Mouse (Mus musculus) stomach, embryonic 16.5 days (tissue): ENCODE results near the gene Col3a1. TPM values are rescaled to one million over a fixed set of nuclear protein-coding genes. Genes with fewer than 3 reads are reported as not detected.

Experiments used
- ATAC-seq: fragments of 200-750 bp; cut with Nextera tagmentation; 2 replicates; pipeline ENCODE4 v1.8.0; 2017; ENCODE audit warnings: moderate number of reproducible peaks, moderate TSS enrichment; ENCODE audit not compliant: insufficient read depth, low FRiP score
- H3K27ac ChIP-seq: fragments of 300-500 bp; sonication (generic); 2 replicates; pipeline ENCODE4 v1.5.1; 2014; ENCODE audit warnings: low read length
- H3K27me3 ChIP-seq: fragments of 300-500 bp; sonication (generic); 2 replicates; pipeline ENCODE4 v1.6.1; 2014; ENCODE audit warnings: low read length, control low read depth, mixed read lengths; ENCODE audit not compliant: control insufficient read depth, insufficient read depth
- H3K36me3 ChIP-seq: fragments of 300-500 bp; sonication (generic); 2 replicates; pipeline ENCODE4 v1.6.1; 2014; ENCODE audit warnings: low read length; ENCODE audit not compliant: control insufficient read depth, insufficient read depth
- H3K4me1 ChIP-seq: fragments of 300-500 bp; sonication (generic); 2 replicates; pipeline ENCODE4 v1.6.1; 2014; ENCODE audit warnings: low read length, control low read depth, mixed read lengths; ENCODE audit not compliant: control insufficient read depth, insufficient read depth
- H3K4me2 ChIP-seq: fragments of 300-500 bp; sonication (generic); 2 replicates; pipeline ENCODE4 v1.6.1; 2014; ENCODE audit warnings: low read depth, low read length, mixed read lengths
- H3K4me3 ChIP-seq: fragments of 300-500 bp; sonication (generic); replicated peaks from 2 replicates; pipeline ENCODE4 v1.5.1; 2014; ENCODE audit warnings: mild to moderate bottlenecking, low read length
- H3K9ac ChIP-seq: fragments of 300-500 bp; sonication (generic); 2 replicates; pipeline ENCODE4 v1.6.1; 2014; ENCODE audit warnings: low read length
- H3K9me3 ChIP-seq: fragments of 300-500 bp; sonication (generic); replicated peaks from 2 replicates; pipeline ENCODE4 v1.6.1; 2016; ENCODE audit warnings: low read length, control low read depth; ENCODE audit not compliant: control insufficient read depth
- WGBS: fragments of 180-500 bp; shearing (Covaris S2); extraction: QIAGEN DNeasy Blood & Tissue Kit; methylation state at CpG from one replicate; pipeline ENCODE4 v1.1.7; 2014; 5-methylcytosine and 5-hydroxymethylcytosine counted together
- polyA plus RNA-seq: library from polyadenylated mRNA; unstranded; fragments of >200 nt; fragmentation: Nextera tagmentation; extraction: Ambion mirVana; gene quantifications from 2 replicates; pipeline ENCODE4 v1.2.1, GENCODE M21; 2015

Gene Col3a1
- polyA plus RNA-seq: 2,936 and 3,285 TPM in 2 replicates

DNA sequence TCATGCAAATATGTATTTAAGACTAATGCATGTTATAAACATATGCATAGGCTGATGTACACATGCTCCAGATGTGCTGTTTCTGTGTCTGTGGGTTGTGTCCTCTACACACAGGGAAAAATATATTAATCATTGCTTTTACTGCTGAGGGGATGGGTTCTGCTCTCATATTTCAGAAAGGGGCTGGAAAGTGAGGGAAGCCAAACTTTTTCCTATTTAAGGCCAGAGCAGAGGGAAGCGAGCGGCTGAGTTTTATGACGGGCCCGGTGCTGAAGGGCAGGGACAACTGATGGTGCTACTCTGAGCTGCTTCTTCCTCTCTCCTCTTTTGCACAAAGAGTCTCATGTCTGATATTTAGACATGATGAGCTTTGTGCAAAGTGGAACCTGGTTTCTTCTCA is at the start of gene Col3a1:
Gene Col3a1, plus strand, starts transcription at position 151 of the 400 bp plus-strand sequence.
- Histone ChIP-seq H3K36me3 (no peaks in the 10 kb centered on the region), H3K4me3 (peak within 1 kb of the TSS; percentile 63), H3K4me1 (no peaks in the 10 kb centered on the region), H3K9me3 (no peaks in the 10 kb centered on the region), H3K27ac (peak within 1 kb of the TSS; percentile 96), H3K27me3 (no peaks in the 10 kb centered on the region), H3K4me2 (peak within 1 kb of the TSS; percentile 36), H3K9ac (peak within 1 kb of the TSS; percentile 80)
- WGBS: 40% methylated on average over 4 of the region's 4 CpGs
- peak; percentile 82 for ATAC-seq

DNA sequence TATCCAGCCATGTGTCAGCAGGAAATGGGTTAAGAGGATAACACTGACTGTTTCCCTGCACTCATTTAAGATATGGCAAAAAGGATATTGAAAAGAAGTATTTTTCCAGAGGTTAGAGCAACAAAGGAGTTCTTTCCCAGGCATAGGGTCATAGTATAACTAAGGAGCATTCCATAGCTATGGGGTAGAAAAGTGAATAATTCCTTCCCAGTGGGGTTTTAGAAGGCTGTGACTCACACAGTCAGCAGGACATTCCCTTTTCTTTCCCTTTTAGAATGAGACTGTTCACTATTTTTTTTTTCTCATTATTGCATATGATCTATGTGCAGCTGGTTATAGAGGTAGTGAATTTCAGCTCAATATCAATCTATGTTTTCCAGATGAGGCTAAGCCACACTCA is 41.9 kb upstream of the Col3a1 start:
- no peak overlapping the region for H3K9ac ChIP-seq
- no peaks in the 10 kb centered on the region for H3K4me1 ChIP-seq
- H3K4me3 ChIP-seq: no peak overlapping the region
- no peak for ATAC-seq
- no peaks in the 10 kb centered on the region for H3K9me3 ChIP-seq
- no peak overlapping the region for H3K27ac ChIP-seq
- no peak overlapping the region for H3K4me2 ChIP-seq
- no peaks in the 10 kb centered on the region for H3K27me3 ChIP-seq
- H3K36me3 ChIP-seq: no peaks in the 10 kb centered on the region

DNA sequence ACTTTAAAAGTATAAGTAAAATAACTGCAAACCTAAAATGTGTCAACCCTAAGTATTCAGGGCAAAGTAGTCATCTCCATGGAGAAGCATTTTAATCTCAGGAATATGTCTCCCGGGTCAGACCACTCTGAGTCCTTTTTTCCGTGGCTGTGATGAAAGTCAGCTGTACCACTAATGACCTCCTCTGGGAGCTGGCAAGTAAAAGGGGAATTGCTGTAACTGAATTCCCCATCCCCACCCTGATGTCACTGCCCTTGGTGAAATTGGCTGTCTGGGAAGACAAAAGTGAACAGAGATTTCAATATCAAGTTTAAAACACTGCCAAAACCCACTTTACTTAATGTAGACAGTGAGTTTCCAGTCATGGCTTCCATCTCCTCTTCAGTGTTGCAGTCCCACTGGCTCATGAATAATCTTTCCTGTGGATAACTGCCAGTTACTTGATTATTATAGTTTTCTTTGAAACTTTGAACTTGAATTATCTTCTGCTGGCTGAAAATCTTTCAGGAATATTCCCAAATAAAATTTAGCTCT is 35.3 kb upstream of the Col3a1 start:
- WGBS: 35% methylated on average over 2 of the region's 2 CpGs
- no peaks in the 10 kb centered on the region for H3K27me3 ChIP-seq

DNA sequence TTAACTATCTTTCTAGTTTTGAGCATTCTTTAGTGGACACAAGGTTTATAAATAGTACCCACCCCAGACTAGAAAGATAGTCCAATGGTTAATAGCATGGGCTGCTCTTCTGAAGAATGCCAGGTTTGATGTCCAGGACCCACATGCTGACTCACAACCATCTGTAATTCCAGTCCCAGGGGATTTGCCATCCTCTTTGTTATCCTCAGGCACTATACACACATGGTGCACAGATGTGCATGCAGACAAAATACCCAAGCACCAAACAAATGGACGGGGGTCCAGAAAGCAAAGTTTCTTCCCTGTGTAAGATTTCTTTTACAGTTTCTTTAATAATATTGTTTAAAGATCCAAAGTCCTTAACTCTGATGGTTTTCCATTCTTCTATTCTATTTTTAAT is 23.4 kb upstream of the Col3a1 start:
- no peaks in the 10 kb centered on the region for H3K36me3 ChIP-seq
- no peak overlapping the region for H3K9ac ChIP-seq
- ATAC-seq: no peak
- WGBS: 74% methylated on average over 1 of the region's 1 CpGs
- no peak overlapping the region for H3K27ac ChIP-seq
- H3K27me3 ChIP-seq: no peaks in the 10 kb centered on the region
- H3K9me3 ChIP-seq: no peaks in the 10 kb centered on the region
- H3K4me1 ChIP-seq: peaks cover 3% of the 10 kb centered on the region; the same call in 1 of the 2 replicates
- no peak overlapping the region for H3K4me2 ChIP-seq
- H3K4me3 ChIP-seq: no peak overlapping the region

More for the DNA sequence above, 35.3 kb upstream of the Col3a1 start:
- no peaks in the 10 kb centered on the region for H3K36me3 ChIP-seq
- H3K9me3 ChIP-seq: no peaks in the 10 kb centered on the region
- ATAC-seq: peak; percentile 10; the same call in 1 of the 2 replicates
- no peak overlapping the region for H3K27ac ChIP-seq
- H3K4me2 ChIP-seq: no peak overlapping the region
- no peak overlapping the region for H3K4me3 ChIP-seq
- H3K4me1 ChIP-seq: no peaks in the 10 kb centered on the region
- H3K9ac ChIP-seq: no peak overlapping the region

DNA sequence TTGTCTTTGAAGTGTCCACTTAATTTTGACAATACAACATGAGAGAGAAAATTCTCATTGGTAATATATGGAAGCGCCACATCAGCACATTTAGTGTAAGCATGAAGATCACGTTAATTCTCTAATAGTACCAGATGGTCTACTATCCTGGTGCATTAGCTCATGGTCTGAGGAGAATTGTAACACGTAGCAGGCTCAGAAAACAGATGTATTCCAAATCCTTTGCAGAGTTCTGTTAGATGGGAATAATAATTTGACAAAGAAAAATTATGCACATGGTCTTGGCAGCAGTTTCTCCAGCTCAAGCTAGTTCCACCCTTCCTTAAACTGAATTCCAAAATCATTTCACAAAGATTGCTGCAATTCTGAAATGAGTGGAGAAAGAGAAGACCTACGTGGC is 21.3 kb upstream of the Col3a1 start:
- ATAC-seq: peak; percentile 80
- no peak overlapping the region for H3K27ac ChIP-seq
- H3K4me1 ChIP-seq: peaks cover 3% of the 10 kb centered on the region; the same call in 1 of the 2 replicates
- no peaks in the 10 kb centered on the region for H3K27me3 ChIP-seq
- no peak overlapping the region for H3K4me3 ChIP-seq
- 43% methylated on average over 4 of the region's 4 CpGs for WGBS
- no peaks in the 10 kb centered on the region for H3K9me3 ChIP-seq
- H3K4me2 ChIP-seq: no peak overlapping the region
- no peaks in the 10 kb centered on the region for H3K36me3 ChIP-seq
- H3K9ac ChIP-seq: no peak overlapping the region

DNA sequence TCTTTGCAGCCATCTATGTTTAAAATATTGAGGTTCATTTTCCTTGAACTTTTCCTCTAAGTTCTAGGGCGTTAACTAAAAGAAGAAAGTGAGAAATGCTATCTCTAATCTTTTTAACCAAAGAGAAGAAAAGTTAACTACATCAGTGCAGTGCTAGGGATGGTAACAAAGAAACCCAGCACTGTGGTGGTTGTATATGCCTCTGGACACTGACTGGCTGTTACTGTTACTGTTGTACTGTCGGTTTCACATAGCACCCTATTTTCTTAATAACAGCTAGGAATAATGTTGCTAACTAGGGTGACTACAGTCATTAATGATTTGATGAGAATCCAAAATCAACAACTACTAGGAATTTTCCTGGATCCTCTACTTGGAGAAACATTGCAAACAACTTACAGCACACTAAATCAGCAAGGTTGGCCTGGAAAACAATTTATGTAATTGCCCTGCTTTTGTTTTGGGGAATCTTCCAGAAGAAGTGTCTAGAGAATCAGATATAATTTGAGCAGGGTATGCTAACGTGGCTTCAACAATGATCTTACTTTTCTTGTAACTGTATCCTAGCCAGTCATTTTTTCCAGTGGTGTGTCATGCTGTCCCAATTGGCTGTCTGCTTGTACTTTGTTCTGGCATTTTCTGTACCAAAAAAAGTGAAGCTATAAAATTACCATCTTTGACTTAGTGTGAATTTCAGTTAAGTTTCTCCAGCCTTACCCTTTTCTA is 11.8 kb upstream of the Col3a1 start:
- no peak for ATAC-seq
- Histone ChIP-seq H3K4me2 (no peak overlapping the region), H3K9ac (no peak overlapping the region), H3K27me3 (no peaks in the 10 kb centered on the region), H3K4me3 (no peak overlapping the region), H3K4me1 (no peaks in the 10 kb centered on the region), H3K27ac (no peak overlapping the region), H3K9me3 (no peaks in the 10 kb centered on the region), H3K36me3 (no peaks in the 10 kb centered on the region)
- WGBS: 86% methylated on average over 3 of the region's 3 CpGs

DNA sequence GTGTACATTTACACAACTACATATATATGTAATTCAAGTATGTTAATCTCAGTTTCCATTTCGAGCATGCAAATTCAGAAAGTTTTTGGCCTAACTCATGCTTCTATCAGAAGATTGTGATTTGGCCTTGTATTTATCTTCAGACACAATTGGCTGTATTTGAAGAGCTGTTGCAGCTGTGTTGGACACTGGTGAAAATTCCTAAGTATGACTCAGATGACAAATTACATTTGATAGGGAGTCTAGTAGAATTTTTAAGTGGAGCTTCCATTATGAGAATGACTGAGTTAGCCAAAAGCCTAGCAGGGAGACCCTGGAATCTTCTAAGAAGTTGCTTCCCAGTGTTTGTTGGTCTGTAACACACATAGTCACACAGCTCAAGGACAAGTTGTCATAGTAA is 7.1 kb upstream of the Col3a1 start:
- H3K4me1 ChIP-seq: no peaks in the 10 kb centered on the region
- no peaks in the 10 kb centered on the region for H3K36me3 ChIP-seq
- no peak overlapping the region for H3K4me3 ChIP-seq
- ATAC-seq: no peak
- no peak overlapping the region for H3K4me2 ChIP-seq
- no peak overlapping the region for H3K27ac ChIP-seq
- H3K27me3 ChIP-seq: no peaks in the 10 kb centered on the region
- no peak overlapping the region for H3K9ac ChIP-seq
- no peaks in the 10 kb centered on the region for H3K9me3 ChIP-seq
- WGBS: 61% methylated on average over 1 of the region's 1 CpGs

DNA sequence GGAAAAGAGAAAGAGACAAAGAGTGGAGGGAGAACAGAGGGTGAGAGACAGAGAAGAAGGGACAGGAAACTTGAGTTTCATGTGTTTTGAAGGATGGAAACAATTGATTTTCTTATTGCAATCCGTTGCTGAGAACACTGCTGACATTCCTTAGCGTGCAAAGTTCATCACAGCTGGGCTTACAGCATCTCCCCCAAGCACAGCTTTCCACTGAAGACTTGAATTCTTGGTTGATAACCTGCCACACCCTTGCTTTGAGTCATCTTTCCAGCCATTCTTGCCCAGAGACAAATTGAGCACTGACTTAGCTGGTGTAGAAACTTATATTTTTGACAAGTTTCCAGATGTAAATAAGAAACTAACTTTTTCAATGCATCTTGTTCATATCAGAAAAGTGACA is 2.3 kb upstream of the Col3a1 start:
- 35% methylated on average over 2 of the region's 2 CpGs for WGBS
- Histone ChIP-seq H3K4me1 (no peaks in the 10 kb centered on the region), H3K27ac (peak overlapping the region; percentile 12; the same call in 1 of the 2 replicates), H3K36me3 (no peaks in the 10 kb centered on the region), H3K4me2 (no peak overlapping the region), H3K27me3 (no peaks in the 10 kb centered on the region), H3K4me3 (no peak overlapping the region), H3K9me3 (no peaks in the 10 kb centered on the region), H3K9ac (no peak overlapping the region)
- no peak for ATAC-seq

DNA sequence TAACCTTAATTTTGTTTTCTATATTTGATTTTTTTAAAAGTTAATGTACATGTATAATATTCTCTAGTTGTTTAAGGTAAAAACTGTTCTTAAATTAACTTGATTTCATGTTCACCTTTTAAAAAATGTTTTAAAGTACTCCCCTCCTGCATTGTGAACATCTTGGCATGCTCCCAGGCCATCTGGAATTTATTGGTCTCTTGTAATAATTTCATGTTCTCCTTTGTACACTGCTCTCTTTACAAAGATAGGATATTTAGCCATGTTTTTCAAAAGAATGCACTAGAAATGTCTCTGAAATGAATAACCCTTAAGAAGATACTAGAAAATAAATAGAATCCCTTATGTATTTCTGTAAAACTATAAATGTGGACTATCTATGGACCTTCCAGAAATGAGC is 624 bp downstream of the Col3a1 start:
- H3K27me3 ChIP-seq: no peaks in the 10 kb centered on the region
- no peaks in the 10 kb centered on the region for H3K36me3 ChIP-seq
- peak overlapping the region; percentile 63 for H3K4me3 ChIP-seq
- no peaks in the 10 kb centered on the region for H3K9me3 ChIP-seq
- H3K27ac ChIP-seq: peak overlapping the region; percentile 96
- ATAC-seq: no peak
- no peak overlapping the region for H3K4me2 ChIP-seq
- no peaks in the 10 kb centered on the region for H3K4me1 ChIP-seq
- H3K9ac ChIP-seq: peak overlapping the region; percentile 80
